Mouse (Mus musculus) liver, embryonic 12.5 days (tissue): ENCODE measurements around the gene Mpp4. TPM values are rescaled to one million over a fixed set of nuclear protein-coding genes. Genes with fewer than 3 reads are reported as not detected.

Source experiments
- ATAC-seq: fragments of 200-750 bp; cut with Nextera tagmentation; 2 replicates; pipeline ENCODE4 v1.8.0; 2017; ENCODE audit warnings: moderate number of reproducible peaks, mild to moderate bottlenecking, moderate library complexity
- H3K27ac ChIP-seq: fragments of 300-500 bp; sonication (generic); 2 replicates; pipeline ENCODE4 v1.5.1; 2016; ENCODE audit warnings: mild to moderate bottlenecking
- H3K27me3 ChIP-seq: fragments of 300-500 bp; sonication (generic); replicated peaks from 2 replicates; pipeline ENCODE4 v1.6.1; 2016; ENCODE audit warnings: mild to moderate bottlenecking, moderate library complexity
- H3K36me3 ChIP-seq: fragments of 300-500 bp; sonication (generic); 2 replicates; pipeline ENCODE4 v1.6.1; 2016; ENCODE audit warnings: mild to moderate bottlenecking, moderate library complexity
- H3K4me1 ChIP-seq: fragments of 300-500 bp; sonication (generic); 2 replicates; pipeline ENCODE4 v1.6.1; 2016
- H3K4me2 ChIP-seq: fragments of 300-500 bp; sonication (generic); 2 replicates; pipeline ENCODE4 v1.6.1; 2016; ENCODE audit warnings: mild to moderate bottlenecking, moderate library complexity
- H3K4me3 ChIP-seq: fragments of 300-500 bp; sonication (generic); 2 replicates; pipeline ENCODE4 v1.5.1; 2016; ENCODE audit warnings: mild to moderate bottlenecking, moderate library complexity
- H3K9ac ChIP-seq: fragments of 300-500 bp; sonication (generic); 2 replicates; pipeline ENCODE4 v1.6.1; 2016; ENCODE audit warnings: mild to moderate bottlenecking, moderate library complexity
- H3K9me3 ChIP-seq: fragments of 300-500 bp; sonication (generic); replicated peaks from 2 replicates; pipeline ENCODE4 v1.6.1; 2016; ENCODE audit warnings: mild to moderate bottlenecking, moderate library complexity
- WGBS: fragments of 180-500 bp; shearing (Covaris S2); methylation state at CpG from one replicate; pipeline ENCODE4 v1.1.7; 2016; ENCODE audit not compliant: insufficient replicate concordance; 5-methylcytosine and 5-hydroxymethylcytosine counted together
- polyA plus RNA-seq: library from polyadenylated mRNA; unstranded; fragments of >200 nt; fragmentation: Nextera tagmentation; extraction: Ambion mirVana; gene quantifications from 2 replicates; pipeline ENCODE4 v1.2.1, GENCODE M21; 2016

Gene Mpp4
- 0.25 and 0.45 TPM in 2 replicates for polyA plus RNA-seq

GRCm38 (mm10) chr1:59163030-59163461 lies at the start of gene Mpp4:
Gene Mpp4, minus strand, starts transcription at chr1:59163389.
- no peak within 1 kb of the TSS for H3K4me3 ChIP-seq
- H3K36me3 ChIP-seq = peaks cover 40% of the 10 kb centered on the region
- H3K4me2 ChIP-seq = no peak within 1 kb of the TSS
- no peaks in the 10 kb centered on the region for H3K9me3 ChIP-seq
- H3K27ac ChIP-seq = no peak within 1 kb of the TSS
- no peaks in the 10 kb centered on the region for H3K27me3 ChIP-seq
- ATAC-seq = no peak
- WGBS = 43% methylated on average over 12 of the region's 12 CpGs
- H3K4me1 ChIP-seq = 0 out of 2 replicates have a peak, but pooled peaks cover 7% of the 10 kb centered on the region
- no peak within 1 kb of the TSS for H3K9ac ChIP-seq

GRCm38 (mm10) chr1:59212951-59213350 lies 49.8 kb upstream of the Mpp4 start:
- Histone ChIP-seq H3K27ac (no peak overlapping the region), H3K4me3 (no peak overlapping the region), H3K27me3 (no peaks in the 10 kb centered on the region), H3K9ac (no peak overlapping the region), H3K36me3 (peaks cover 40% of the 10 kb centered on the region), H3K4me2 (no peak overlapping the region), H3K4me1 (no peaks in the 10 kb centered on the region), H3K9me3 (no peaks in the 10 kb centered on the region)
- ATAC-seq = no peak
- WGBS = 80% methylated on average over 1 of the region's 1 CpGs

GRCm38 (mm10) chr1:59212076-59212779 lies 49.0 kb upstream of the Mpp4 start:
- Histone ChIP-seq H3K9me3 (no peaks in the 10 kb centered on the region), H3K4me3 (no peak overlapping the region), H3K36me3 (peaks cover 37% of the 10 kb centered on the region), H3K27ac (no peak overlapping the region), H3K27me3 (no peaks in the 10 kb centered on the region), H3K9ac (no peak overlapping the region), H3K4me1 (no peaks in the 10 kb centered on the region), H3K4me2 (no peak overlapping the region)
- WGBS = 59% methylated on average over 5 of the region's 5 CpGs
- ATAC-seq = peak; percentile 74

GRCm38 (mm10) chr1:59211651-59212050 lies 48.5 kb upstream of the Mpp4 start:
- Histone ChIP-seq H3K4me1 (no peaks in the 10 kb centered on the region), H3K4me2 (no peak overlapping the region), H3K27me3 (no peaks in the 10 kb centered on the region), H3K36me3 (peaks cover 35% of the 10 kb centered on the region), H3K27ac (peak overlapping the region; percentile 58), H3K4me3 (no peak overlapping the region), H3K9me3 (no peaks in the 10 kb centered on the region), H3K9ac (no peak overlapping the region)
- no peak for ATAC-seq
- 76% methylated on average over 4 of the region's 4 CpGs for WGBS

GRCm38 (mm10) chr1:59208331-59208730 lies 45.1 kb upstream of the Mpp4 start:
- Histone ChIP-seq H3K4me2 (no peak overlapping the region), H3K27ac (no peak overlapping the region), H3K9me3 (no peaks in the 10 kb centered on the region), H3K27me3 (no peaks in the 10 kb centered on the region), H3K4me1 (no peaks in the 10 kb centered on the region), H3K4me3 (no peak overlapping the region), H3K36me3 (peaks cover 21% of the 10 kb centered on the region), H3K9ac (no peak overlapping the region)
- WGBS = 87% methylated on average over 1 of the region's 1 CpGs
- ATAC-seq = no peak

- peaks cover 33% of the 10 kb centered on the region; the same call in 1 of the 2 replicates for H3K36me3 ChIP-seq
- no peak for ATAC-seq
These were observed 41.3 kb upstream of the Mpp4 start for GRCm38 (mm10) chr1:59204489-59204888.

GRCm38 (mm10) chr1:59202367-59202766 lies 39.2 kb upstream of the Mpp4 start:
- 80% methylated on average over 10 of the region's 10 CpGs for WGBS
- Histone ChIP-seq H3K4me1 (no peaks in the 10 kb centered on the region; the same call in 1 of the 2 replicates), H3K27me3 (no peaks in the 10 kb centered on the region), H3K9ac (no peak overlapping the region), H3K36me3 (peaks cover 37% of the 10 kb centered on the region), H3K27ac (0 out of 2 replicates have a peak overlapping the region, but pooled peaks have one; percentile 41), H3K4me3 (no peak overlapping the region), H3K4me2 (no peak overlapping the region), H3K9me3 (no peaks in the 10 kb centered on the region)
- peak; percentile 35; the same call in 1 of the 2 replicates for ATAC-seq

More at GRCm38 (mm10) chr1:59204489-59204888, 41.3 kb upstream of the Mpp4 start:
- no peaks in the 10 kb centered on the region for H3K27me3 ChIP-seq
- H3K4me1 ChIP-seq = no peaks in the 10 kb centered on the region; the same call in 1 of the 2 replicates
- no peak overlapping the region for H3K9ac ChIP-seq
- no peak overlapping the region for H3K4me2 ChIP-seq
- no peaks in the 10 kb centered on the region for H3K9me3 ChIP-seq
- 72% methylated on average over 1 of the region's 1 CpGs for WGBS
- no peak overlapping the region for H3K27ac ChIP-seq
- no peak overlapping the region for H3K4me3 ChIP-seq

GRCm38 (mm10) chr1:59201561-59201960 lies 38.4 kb upstream of the Mpp4 start:
- 65% methylated on average over 1 of the region's 1 CpGs for whole genome bisulfite sequencing
- ATAC-seq = no peak

GRCm38 (mm10) chr1:59200960-59201359 lies 37.8 kb upstream of the Mpp4 start:
- no peak overlapping the region for H3K4me3 ChIP-seq
- no peak overlapping the region for H3K27ac ChIP-seq
- peaks cover 40% of the 10 kb centered on the region for H3K36me3 ChIP-seq
- ATAC-seq = no peak
- H3K4me2 ChIP-seq = no peak overlapping the region
- no peaks in the 10 kb centered on the region for H3K27me3 ChIP-seq
- H3K9me3 ChIP-seq = no peaks in the 10 kb centered on the region
- H3K4me1 ChIP-seq = no peaks in the 10 kb centered on the region; the same call in 1 of the 2 replicates
- 73% methylated on average over 5 of the region's 5 CpGs for WGBS
- H3K9ac ChIP-seq = no peak overlapping the region

More at GRCm38 (mm10) chr1:59201561-59201960, 38.4 kb upstream of the Mpp4 start:
- H3K9ac ChIP-seq = no peak overlapping the region
- H3K4me1 ChIP-seq = no peaks in the 10 kb centered on the region; the same call in 1 of the 2 replicates
- no peak overlapping the region for H3K27ac ChIP-seq
- peaks cover 37% of the 10 kb centered on the region for H3K36me3 ChIP-seq
- H3K9me3 ChIP-seq = no peaks in the 10 kb centered on the region
- no peaks in the 10 kb centered on the region for H3K27me3 ChIP-seq
- no peak overlapping the region for H3K4me3 ChIP-seq
- no peak overlapping the region for H3K4me2 ChIP-seq

GRCm38 (mm10) chr1:59194979-59195378 lies 31.8 kb upstream of the Mpp4 start:
- WGBS = 34% methylated on average over 6 of the region's 6 CpGs
- ATAC-seq = no peak
- Histone ChIP-seq H3K9me3 (no peaks in the 10 kb centered on the region), H3K4me1 (no peaks in the 10 kb centered on the region), H3K27ac (no peak overlapping the region), H3K9ac (no peak overlapping the region), H3K27me3 (no peaks in the 10 kb centered on the region), H3K4me2 (no peak overlapping the region), H3K4me3 (no peak overlapping the region), H3K36me3 (peaks cover 60% of the 10 kb centered on the region)

GRCm38 (mm10) chr1:59187786-59188185 lies 24.6 kb upstream of the Mpp4 start:
- Histone ChIP-seq H3K27ac (no peak overlapping the region), H3K4me1 (peaks cover 4% of the 10 kb centered on the region; the same call in 1 of the 2 replicates), H3K4me2 (no peak overlapping the region), H3K9ac (no peak overlapping the region), H3K9me3 (no peaks in the 10 kb centered on the region), H3K27me3 (no peaks in the 10 kb centered on the region), H3K36me3 (peaks cover 33% of the 10 kb centered on the region; the same call in 1 of the 2 replicates), H3K4me3 (no peak overlapping the region)
- 78% methylated on average over 5 of the region's 5 CpGs for WGBS
- no peak for ATAC-seq

GRCm38 (mm10) chr1:59186317-59186716 lies 23.1 kb upstream of the Mpp4 start:
- ATAC-seq = no peak

More at GRCm38 (mm10) chr1:59186317-59186716, 23.1 kb upstream of the Mpp4 start:
- Histone ChIP-seq H3K27ac (no peak overlapping the region), H3K27me3 (no peaks in the 10 kb centered on the region), H3K4me1 (peaks cover 8% of the 10 kb centered on the region; the same call in 1 of the 2 replicates), H3K4me3 (no peak overlapping the region), H3K4me2 (no peak overlapping the region), H3K36me3 (peaks cover 35% of the 10 kb centered on the region; the same call in 1 of the 2 replicates), H3K9me3 (no peaks in the 10 kb centered on the region), H3K9ac (no peak overlapping the region)
- WGBS = 82% methylated on average over 10 of the region's 10 CpGs
